Mouse (Mus musculus) heart, postnatal 14 days (tissue): ENCODE measurements around the gene Ankrd27. TPM values are rescaled to one million over a fixed set of nuclear protein-coding genes. Genes with fewer than 3 reads are reported as not detected.

Experiments used
- DNase-seq, 2 experiments: peaks; one replicate each; pipeline ENCODE4 v3.0.0; 2021 to 2022
- intact Hi-C: fragments of 180-260 bp; cut with DNase I; formaldehyde crosslinking; loops from one replicate; pipeline ENCODE4 v1.15.1; 2025
- total RNA-seq, 2 experiments: library from RNA; stranded (reverse); gene quantifications; 2 replicates each; pipeline ENCODE4 v1.2.3; 2021

Ankrd27 gene
- total RNA-seq, 2 experiments from 2014 or later = 15.6 to 15.8 TPM

- DNase-seq = peak; percentile 18 to 47
- intact Hi-C loops = loop anchor here (10.0 kb wide), 1 partner anchor 245 kb away; the partner anchor contains the start of gene Rhpn2
These were observed 6.2 kb upstream of the Ankrd27 start for GRCm38 (mm10) chr7:35579849-35580248.

DNA sequence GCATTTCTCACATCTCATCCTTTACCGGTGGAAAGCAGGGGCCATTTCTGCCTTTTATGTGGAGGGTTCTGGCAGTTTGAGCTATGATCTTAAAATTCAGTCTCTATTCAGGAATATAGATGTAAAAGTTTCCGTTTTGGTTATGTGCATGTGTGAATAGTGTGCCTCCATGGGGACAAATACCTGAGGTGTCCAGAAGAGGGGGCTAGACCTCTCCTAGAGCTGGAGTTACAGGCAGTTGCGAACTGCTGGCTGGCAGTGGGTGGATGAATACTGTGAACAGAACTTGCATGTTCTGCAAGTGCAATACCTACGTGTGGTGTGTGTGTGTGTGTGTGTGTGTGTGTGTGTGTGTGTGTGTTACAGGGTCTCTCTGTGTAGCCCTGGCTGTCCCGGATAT lies 3.3 kb upstream of the Ankrd27 start:
- intact Hi-C loops = loop anchor here (10.0 kb wide), 1 partner anchor 248 kb away; the partner anchor contains the start of gene Rhpn2
- DNase-seq = no peak

DNA sequence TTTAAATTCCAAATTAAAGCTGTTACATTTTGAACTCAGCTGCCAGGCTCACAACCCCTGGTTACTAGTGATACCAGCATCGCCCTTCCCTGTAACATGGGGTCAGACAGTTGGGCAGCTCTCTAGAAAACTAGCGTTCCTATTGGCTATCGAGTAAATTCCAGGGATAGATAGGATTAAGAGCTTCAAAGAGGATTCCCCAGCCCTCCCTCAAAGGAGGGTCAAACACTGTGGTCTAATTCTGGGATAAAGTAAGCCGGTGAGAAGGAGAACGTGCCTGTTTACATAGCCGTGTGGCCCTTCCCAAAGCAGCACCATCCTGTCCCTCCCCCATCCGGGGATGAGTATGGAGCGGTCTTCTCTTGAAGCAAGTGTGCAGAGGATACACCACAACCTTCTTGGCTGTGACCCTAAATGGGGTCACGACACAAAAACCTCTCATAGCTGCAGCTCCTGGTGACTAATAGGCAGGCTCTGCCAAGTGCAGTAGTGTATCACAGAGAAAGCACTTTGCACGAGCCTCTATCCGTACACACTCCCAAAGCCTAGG lies 2.5 kb upstream of the Ankrd27 start:
- intact Hi-C loops = loop anchor here (10.0 kb wide), 1 partner anchor 249 kb away; the partner anchor contains the start of gene Rhpn2
- no peak for DNase-seq

GRCm38 (mm10) chr7:35584068-35584785 lies 1.8 kb upstream of the Ankrd27 start:
- no peak for DNase-seq

GRCm38 (mm10) chr7:35584786-35585190 lies 1.3 kb upstream of the Ankrd27 start:
- intact Hi-C loops = loop anchor here (5.0 to 10.0 kb wide), 2 partner anchors 32 to 250 kb away; partner anchors contain the start of gene Rhpn2
- DNase-seq = peak; percentile 33 to 41

More at GRCm38 (mm10) chr7:35584068-35584785, 1.8 kb upstream of the Ankrd27 start:
- intact Hi-C loops = loop anchor here (10.0 kb wide), 1 partner anchor 249 kb away; the partner anchor contains the start of gene Rhpn2

DNA sequence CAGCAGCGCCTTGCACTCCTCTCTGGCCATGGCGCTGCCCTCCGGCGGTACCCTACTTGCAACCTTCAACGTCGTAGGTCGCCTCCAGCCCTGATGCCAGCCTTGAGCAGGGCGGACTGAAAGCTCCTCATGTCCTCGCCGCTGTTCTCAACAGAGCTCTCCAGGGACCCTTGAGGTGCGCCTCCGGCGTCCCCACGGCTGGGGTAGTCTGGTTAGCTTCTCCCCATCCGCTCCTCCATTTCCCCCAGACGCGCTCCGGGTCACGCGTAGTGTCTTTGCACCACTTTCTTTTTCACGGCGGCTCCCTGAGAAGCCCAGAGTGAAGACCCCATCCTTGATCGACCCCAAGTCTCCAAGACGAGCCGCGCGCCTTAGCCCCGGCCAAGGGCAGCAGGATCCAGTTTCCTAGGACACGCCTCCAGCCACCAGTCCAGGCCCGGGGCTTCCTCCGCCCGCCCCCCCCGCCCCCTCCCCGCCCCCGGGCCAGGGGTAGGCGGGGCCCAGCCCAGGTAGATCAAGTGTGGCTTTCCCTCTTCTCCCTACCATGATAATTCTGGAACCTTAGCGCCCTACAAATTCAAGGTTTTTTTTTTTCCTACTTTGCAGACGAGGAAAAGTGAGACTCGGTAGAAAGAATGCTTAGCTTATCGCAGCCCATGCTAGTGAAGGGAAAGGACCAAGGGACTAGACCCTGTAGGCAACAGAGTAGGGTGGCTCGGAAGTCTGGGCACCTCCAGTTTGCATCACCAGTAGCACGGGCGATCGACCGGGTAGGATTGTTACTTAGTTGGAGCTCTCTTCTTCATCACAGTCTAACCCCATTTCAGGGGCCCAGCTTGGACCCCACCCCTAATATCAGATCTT lies 621 bp upstream of the Ankrd27 start, which contains the start of gene Rgs9bp:
Rgs9bp (minus strand) TSS at position 392 of the 864 bp plus-strand sequence.
- intact Hi-C loops = loop anchor here (5.0 to 10.0 kb wide), 2 partner anchors 33 to 251 kb away; partner anchors contain the start of gene Rhpn2
- peak; percentile 33 to 47 for DNase-seq

DNA sequence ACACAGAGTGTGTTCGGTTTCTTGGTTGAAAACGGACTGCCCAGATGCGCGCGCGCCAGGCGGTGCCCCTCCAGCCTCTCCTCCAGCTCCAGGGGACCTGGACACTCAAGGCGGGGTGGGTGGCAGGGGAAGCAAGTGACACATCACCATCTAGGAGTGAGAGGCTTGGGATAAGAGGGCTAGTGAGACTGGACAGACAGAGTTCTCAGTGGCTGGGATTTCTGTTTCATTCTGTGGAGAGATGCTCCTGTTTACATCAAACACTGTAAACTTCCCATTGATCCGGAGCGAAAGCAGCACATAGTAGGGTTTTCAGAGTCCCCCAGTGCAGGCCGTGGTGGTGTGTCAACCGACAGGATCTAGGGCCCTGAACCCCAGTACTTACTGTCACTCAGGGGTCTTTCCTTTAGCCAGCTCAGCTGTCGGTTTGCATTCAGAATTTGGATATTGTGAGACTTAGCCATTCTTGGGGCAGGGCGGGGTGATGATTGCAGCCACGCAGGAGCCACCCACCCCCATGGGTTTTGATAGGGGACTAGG lies 932 bp downstream of the Ankrd27 start:
- intact Hi-C loops = loop anchor here (5.0 to 10.0 kb wide), 2 partner anchors 35 to 252 kb away; partner anchors contain the start of gene Rhpn2
- DNase-seq = no peak

DNA sequence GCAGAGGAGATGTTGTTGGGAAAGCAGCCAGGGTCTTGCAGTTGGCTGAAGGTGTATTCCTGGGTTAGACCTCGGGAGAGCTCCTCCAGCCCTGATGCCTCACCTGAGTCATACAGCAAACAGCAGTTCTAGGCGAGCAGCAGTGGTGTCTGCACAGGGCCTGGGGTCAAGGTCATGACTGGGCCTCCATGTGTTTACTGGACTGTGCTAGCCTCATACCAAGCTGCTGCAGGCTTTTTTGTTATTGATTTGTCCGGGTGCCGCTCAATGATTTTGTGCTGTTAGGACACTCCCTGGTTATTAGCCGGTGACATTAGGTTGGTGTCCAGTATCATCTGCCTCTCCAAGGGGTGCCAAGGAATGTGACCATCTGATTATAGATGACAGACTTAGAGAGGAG lies 1.7 kb downstream of the Ankrd27 start:
- intact Hi-C loops = loop anchor here (5.0 to 10.0 kb wide), 2 partner anchors 35 to 253 kb away; partner anchors contain the start of gene Rhpn2
- no peak for DNase-seq

DNA sequence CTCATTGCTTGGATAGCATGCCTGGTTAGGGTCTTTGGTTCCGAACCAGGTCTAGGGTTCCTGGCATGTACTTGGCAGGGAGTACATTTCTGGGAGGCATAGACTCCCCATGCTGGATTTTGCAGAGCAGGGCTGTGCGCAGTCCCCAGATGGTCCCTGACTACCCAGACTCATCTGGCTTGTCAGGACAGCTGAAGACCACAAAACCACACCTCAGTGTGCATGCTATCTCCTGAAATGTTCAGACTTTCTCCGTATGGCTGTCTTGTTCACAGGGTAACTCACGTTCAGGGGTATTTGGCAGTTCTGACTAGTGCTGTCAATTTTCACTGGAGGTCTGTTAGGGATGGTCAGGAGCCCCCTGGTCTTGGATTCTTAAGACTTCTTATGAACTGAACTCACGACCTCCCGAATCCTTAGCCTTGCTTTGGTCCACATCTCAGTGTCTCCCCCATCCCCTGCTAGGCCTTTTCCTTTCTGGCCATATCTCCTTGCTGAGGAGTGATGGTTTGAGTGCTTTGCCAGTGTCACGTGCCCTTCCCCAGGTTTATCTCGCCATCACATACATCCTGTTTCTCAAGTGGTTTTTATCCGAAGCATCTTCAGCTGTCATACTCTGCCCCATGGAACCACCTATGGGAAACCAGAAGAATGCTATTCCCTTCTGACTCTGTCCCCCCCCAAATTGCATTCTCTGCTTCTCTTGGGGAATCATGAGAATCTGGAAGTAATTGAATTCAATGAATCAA lies 2.8 kb downstream of the Ankrd27 start:
- DNase-seq = no peak
- intact Hi-C loops = loop anchor here (5.0 to 10.0 kb wide), 2 partner anchors 37 to 254 kb away; partner anchors contain the start of gene Rhpn2

- intact Hi-C loops = loop anchor here (5.0 to 10.0 kb wide), 2 partner anchors 37 to 255 kb away; partner anchors contain the start of gene Rhpn2
These were observed 3.4 kb downstream of the Ankrd27 start for GRCm38 (mm10) chr7:35589485-35589884.

DNA sequence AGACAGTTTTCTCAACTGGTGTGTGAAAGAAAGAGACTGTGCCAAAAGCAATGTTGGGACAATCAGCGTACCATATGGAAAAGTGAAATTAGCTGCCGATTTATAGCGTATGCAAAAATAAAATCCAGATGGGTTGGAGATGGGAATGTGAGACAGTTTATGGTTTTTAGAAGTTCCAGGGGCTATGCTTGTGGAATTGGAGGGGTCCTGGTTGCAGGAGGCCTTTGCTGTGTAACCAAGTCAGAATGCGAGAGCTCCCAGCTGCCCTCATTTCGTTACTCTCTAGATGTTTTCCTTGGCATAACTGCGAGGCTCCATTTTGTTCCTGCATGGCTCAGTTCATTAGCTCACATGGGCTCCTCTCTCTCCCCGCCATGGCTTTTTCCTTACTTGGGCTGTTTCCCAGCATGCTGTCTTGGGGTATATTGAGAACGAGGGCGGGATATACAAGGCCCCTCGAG lies 4.7 kb downstream of the Ankrd27 start:
- peak; percentile 13 to 44 for DNase-seq

More at GRCm38 (mm10) chr7:35589485-35589884, 3.4 kb downstream of the Ankrd27 start:
- no peak for DNase-seq

DNA sequence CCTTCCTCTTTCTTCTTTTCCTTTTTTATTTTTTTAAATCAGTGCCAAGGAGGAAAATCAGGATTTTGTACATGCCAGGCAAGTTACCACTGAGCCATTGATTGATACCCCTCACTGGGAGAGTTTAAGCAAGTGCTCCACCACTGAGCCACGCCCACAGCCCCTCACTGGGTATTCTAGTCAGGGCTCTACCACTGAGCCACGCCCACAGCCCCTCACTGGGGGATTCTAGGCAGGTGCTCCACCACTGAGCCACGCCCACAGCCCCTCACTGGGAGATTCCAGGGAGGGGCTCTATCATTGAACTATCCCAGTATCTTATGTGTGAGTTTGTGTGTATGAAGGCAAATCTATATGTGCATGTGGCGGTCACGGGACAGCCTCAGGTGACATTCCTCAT lies 8.3 kb downstream of the Ankrd27 start:
- no peak for DNase-seq
- intact Hi-C loops = no loop called here

More for the DNA sequence above, 4.7 kb downstream of the Ankrd27 start:
- intact Hi-C loops = no loop called here

DNA sequence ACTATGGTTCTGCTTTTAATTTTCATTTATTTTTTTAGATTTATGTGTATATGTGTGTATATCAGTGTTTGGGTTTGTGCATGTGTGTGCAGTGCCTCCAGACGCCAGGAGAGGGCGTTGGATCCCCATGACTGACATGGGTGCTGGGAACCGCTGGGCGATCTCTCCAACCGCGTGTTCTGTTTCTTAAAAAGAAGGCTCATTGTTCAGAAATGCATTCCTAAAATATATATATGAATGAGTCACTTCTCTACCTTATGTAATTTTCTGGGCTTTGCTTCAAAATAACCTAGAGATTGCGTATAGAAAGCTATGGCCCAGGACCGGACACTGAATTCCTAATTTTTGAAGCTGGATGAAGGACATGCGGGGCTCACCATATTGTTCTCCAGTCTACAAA lies 13.4 kb downstream of the Ankrd27 start:
- intact Hi-C loops = no loop called here
- no peak for DNase-seq

DNA sequence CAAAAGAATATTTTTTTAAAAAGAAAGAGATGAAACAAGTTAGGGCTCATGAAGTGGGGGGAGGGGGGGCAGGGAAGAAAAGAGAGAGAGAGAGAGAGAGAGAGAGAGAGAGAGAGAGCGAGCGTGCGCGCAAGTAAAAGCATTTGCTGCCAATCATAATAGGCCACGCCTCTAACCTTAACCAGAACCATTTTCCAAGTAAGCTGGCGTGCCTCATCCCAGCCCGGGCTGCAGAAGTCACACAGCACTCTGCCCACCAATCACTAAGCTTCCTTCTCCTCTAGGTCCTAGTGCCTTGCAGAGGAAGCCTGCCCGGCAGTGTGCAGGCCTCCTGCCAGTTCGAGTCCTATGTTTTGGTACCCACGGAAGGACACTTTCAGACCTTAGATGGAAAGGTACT lies 14.0 kb downstream of the Ankrd27 start:
- DNase-seq = no peak
- intact Hi-C loops = no loop called here

- intact Hi-C loops = no loop called here
- DNase-seq = no peak
These were observed 15.1 kb downstream of the Ankrd27 start for GRCm38 (mm10) chr7:35601106-35601505.

- no peak for DNase-seq
These were observed 16.7 kb downstream of the Ankrd27 start for GRCm38 (mm10) chr7:35602766-35603165.

GRCm38 (mm10) chr7:35606816-35607215 lies 20.8 kb downstream of the Ankrd27 start:
- intact Hi-C loops = no loop called here
- no peak for DNase-seq

More at GRCm38 (mm10) chr7:35602766-35603165, 16.7 kb downstream of the Ankrd27 start:
- intact Hi-C loops = no loop called here

DNA sequence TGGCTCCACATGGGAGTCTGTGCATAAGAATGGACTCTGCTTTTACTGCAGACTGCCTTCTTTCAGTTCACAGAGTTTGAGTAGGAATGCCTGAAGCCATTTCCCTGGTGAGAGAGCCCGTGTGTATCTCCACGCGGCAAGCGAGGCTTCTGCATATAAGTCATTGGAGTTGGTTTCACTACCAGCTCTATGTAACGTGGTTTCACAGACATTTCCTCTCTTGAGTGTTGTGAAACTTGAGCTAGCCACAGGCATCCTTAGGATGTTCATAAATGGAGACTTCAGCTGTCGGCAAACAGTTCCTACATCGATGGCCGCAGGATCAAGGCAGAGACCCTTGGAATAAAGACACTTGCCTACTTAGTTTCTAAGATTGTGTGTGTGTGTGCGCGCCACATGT lies 23.2 kb downstream of the Ankrd27 start:
- intact Hi-C loops = no loop called here
- DNase-seq = no peak

- intact Hi-C loops = no loop called here
- no peak for DNase-seq
These were observed 31.5 kb downstream of the Ankrd27 start for GRCm38 (mm10) chr7:35617513-35617912.
